Mouse (Mus musculus): ENCODE measurements around the gene Robo2. TPM values are rescaled to one million over a fixed set of nuclear protein-coding genes. Genes with fewer than 3 reads are reported as not detected.
A peak's percentile ranks its signal among the peaks of the same experiment; 100 is the strongest.

Robo2 gene
- total RNA-seq, 2 experiments from 2014 or later = 197 to 207 TPM

DNA sequence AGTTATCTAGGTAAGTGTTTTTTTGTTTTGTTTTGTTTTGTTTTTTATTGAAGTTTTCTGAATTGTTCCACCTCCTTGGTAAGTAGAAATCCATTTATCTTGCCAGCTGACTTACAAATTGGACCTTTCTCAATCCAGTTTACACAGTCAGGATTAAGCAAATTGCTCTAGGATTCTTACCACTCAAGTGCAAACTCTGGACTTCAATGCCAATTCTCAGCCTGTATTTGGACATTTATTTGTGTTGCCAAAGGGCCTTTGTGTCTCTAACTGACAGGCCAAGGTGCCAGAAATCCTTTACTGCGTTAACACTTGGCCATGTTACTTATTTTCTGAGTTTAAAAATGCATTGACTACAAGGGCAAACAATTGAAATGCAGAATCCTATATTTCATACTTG is 38.7 kb downstream of the Robo2 start:
- intact Hi-C loops (cut with DNase I) = no loop called here
- DNase-seq (ENCODE audit: low spot score in 2 of 2) = no peak

- DNase-seq (ENCODE audit: low spot score in 2 of 2) = no peak
- intact Hi-C loops (cut with DNase I) = no loop called here
These were observed 63.2 kb downstream of the Robo2 start for GRCm38 (mm10) chr16:74348437-74348836.

GRCm38 (mm10) chr16:74338969-74339630 is 72.5 kb downstream of the Robo2 start:
- intact Hi-C loops (cut with DNase I) = no loop called here
- DNase-seq (ENCODE audit: low spot score in 2 of 2) = no peak

- intact Hi-C loops (cut with DNase I) = no loop called here
- no peak for DNase-seq (ENCODE audit: low spot score in 2 of 2)
These were observed 89.8 kb downstream of the Robo2 start for GRCm38 (mm10) chr16:74321666-74322371.

GRCm38 (mm10) chr16:74316150-74316549 is 95.5 kb downstream of the Robo2 start:
- intact Hi-C loops (cut with DNase I) = no loop called here
- peak in 1 of 2 experiments; percentile 28 for DNase-seq (ENCODE audit: low spot score in 2 of 2)

GRCm38 (mm10) chr16:74313222-74313621 is 98.4 kb downstream of the Robo2 start:
- DNase-seq (ENCODE audit: low spot score in 2 of 2) = no peak
- intact Hi-C loops (cut with DNase I) = no loop called here

DNA sequence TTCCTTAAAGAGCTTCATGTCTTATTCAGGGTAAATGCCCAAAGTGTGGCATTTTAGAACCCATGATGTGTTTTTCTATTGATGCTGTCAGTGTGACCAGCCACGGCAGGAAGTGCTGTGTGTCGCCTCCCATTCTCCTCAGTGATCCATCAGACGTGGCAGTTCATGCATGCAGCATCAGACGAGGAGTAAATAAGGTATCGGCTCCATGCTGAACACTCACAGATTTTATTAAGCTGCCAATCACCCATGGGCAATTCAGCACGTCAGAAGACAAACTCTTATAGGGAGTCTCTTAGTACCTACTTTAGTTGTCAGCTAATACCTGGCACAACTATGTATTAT is 104.1 kb downstream of the Robo2 start:
- no peak for DNase-seq (ENCODE audit: low spot score in 2 of 2)
- intact Hi-C loops (cut with DNase I) = no loop called here

DNA sequence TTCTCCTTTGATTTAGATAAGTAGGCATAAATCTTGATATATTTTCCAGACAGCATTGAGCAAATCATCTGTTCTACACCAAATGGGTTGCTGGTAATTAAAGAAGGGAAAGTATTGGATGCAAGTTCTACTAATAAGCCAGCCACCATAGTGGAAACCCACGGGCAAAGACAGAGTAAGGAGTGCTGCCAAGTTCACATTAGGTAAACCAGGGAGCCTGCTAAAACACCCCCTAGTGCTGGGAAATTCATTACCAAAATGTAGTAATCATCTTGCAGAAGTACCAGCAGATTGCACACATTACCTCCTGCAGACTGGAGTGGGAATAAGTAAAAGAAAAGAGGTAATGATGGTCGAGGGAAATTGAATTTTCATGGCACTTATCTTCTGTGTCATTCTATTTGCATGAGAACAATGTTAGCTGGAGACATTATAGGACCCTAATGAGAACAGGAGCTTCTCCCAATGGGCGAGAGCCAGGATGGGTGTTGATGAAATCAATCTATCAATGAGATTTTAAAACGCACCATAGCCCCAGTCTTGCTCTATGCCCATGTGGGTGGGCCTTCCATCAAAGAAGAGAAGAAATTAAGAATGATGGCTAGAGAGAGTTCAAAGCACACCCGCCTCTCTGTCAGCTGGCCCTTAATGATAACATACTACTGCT is 104.6 kb downstream of the Robo2 start:
- no peak for DNase-seq (ENCODE audit: low spot score in 2 of 2)
- intact Hi-C loops (cut with DNase I) = no loop called here

GRCm38 (mm10) chr16:74287878-74288277 is 123.7 kb downstream of the Robo2 start:
- intact Hi-C loops (cut with DNase I) = no loop called here

DNA sequence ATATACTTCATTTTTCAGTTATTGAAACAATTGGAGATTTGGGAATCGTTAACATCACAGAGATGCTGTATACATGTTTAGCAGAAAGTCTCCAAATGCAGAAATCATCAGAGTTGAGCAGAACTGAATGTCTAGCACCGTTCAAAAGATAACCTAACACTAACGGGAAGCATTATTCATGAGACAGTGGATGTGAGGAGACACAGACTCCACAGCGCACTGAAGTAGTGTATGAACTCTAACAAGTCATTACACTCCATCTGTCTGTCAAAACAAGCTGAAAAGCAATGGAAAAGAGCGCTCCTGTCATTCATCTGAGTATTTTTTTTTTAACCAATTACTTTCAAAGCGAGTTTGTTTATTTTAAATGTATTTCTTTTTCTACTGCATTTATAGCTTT is 129.1 kb downstream of the Robo2 start:
- intact Hi-C loops (cut with DNase I) = no loop called here
- no peak for DNase-seq (ENCODE audit: low spot score in 2 of 2)

More at GRCm38 (mm10) chr16:74287878-74288277, 123.7 kb downstream of the Robo2 start:
- no peak for DNase-seq (ENCODE audit: low spot score in 2 of 2)

DNA sequence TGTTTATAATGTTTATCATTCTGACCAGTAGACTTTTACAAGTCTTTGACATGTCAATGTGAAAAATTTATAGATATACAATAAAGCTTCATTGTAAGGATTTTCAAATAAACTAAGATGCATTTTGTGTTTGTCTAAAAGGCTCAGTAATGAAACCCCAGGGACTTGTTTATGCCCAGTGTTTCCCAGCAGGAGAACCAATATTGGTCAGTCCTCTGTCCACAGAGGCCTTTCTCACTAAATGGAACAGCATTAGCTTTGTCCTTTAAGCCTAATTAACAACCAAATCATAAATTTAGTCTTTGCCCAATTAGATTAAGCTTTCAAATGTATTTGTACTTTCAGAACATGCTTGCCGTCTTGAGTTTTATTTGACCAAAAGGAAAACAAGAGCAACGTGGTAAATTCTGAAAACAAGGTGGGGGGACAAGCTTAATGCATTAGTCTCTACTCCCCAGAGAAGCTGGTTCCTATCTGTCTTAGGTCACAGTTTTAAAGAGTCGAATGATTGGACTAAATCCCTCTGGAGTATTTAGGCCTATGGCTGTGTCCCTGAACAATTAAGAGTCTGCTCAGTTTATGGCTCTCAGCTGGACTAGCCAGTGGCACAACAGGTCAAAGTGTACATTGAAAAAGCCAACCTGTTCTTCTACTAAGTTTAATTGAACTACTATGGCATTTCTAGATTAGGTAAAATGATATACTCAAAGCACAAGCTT is 134.6 kb downstream of the Robo2 start:
- intact Hi-C loops (cut with DNase I) = no loop called here
- no peak for DNase-seq (ENCODE audit: low spot score in 2 of 2)

GRCm38 (mm10) chr16:74274596-74274995 is 137.0 kb downstream of the Robo2 start:
- intact Hi-C loops (cut with DNase I) = no loop called here
- no peak for DNase-seq (ENCODE audit: low spot score in 2 of 2)

DNA sequence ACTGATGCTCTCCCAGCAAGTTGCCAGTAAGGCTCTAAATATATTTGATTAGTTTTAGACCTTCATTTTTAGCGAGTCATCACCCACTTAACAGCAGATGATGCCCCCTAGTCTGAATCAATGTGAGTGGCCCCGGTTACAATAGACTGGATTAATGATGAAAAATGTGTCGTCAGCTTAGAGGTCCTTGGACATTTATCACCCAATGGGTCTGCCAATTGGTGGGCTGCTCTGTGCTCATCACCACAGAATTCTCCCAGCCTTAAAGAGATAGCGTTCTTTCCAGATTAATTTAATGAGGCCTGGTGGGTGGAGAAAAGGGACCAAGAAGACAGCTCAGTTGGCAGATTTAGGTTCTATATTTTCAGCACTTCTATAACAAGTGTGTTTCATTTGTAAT is 138.6 kb downstream of the Robo2 start:
- peak in 1 of 2 experiments; percentile 6 for DNase-seq (ENCODE audit: low spot score in 2 of 2)
- intact Hi-C loops (cut with DNase I) = no loop called here

- no peak for DNase-seq (ENCODE audit: low spot score in 2 of 2)
- intact Hi-C loops (cut with DNase I) = no loop called here
These were observed 153.4 kb downstream of the Robo2 start for GRCm38 (mm10) chr16:74258241-74258640.

DNA sequence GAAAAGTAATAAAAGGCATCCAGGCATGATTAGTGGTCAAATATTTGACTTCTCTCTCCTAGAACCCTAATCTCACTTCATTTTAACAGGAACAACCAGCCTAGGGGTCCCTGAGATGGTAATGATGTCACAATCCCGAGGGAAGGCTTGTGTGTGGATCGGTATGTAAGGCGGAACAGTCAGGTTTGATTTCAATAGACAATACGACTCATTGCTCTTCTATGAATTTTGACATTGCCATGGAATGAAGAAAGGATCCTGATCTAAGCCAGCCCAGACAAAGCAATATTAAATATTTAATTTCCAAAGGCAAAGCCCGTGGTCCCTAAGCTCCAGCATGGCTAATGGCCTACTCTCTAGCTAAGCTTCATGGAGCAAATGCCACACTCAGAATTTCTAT is 167.2 kb downstream of the Robo2 start:
- intact Hi-C loops (cut with DNase I) = no loop called here
- DNase-seq (ENCODE audit: low spot score in 2 of 2) = no peak

- DNase-seq (ENCODE audit: low spot score in 2 of 2) = peak in 1 of 2 experiments; percentile 13
- intact Hi-C loops (cut with DNase I) = no loop called here
These were observed 170.1 kb downstream of the Robo2 start for GRCm38 (mm10) chr16:74241534-74241933.

- DNase-seq (ENCODE audit: low spot score in 2 of 2) = no peak
- intact Hi-C loops (cut with DNase I) = no loop called here
These were observed 174.2 kb downstream of the Robo2 start for GRCm38 (mm10) chr16:74237411-74237930.

GRCm38 (mm10) chr16:74234393-74235059 is 177.1 kb downstream of the Robo2 start:
- intact Hi-C loops (cut with DNase I) = no loop called here
- no peak for DNase-seq (ENCODE audit: low spot score in 2 of 2)

GRCm38 (mm10) chr16:74233596-74233995 is 178.0 kb downstream of the Robo2 start:
- DNase-seq (ENCODE audit: low spot score in 2 of 2) = no peak
- intact Hi-C loops (cut with DNase I) = no loop called here

All from left cerebral cortex, postnatal 14 days (tissue).